Mouse (Mus musculus) cerebellum, adult 2 months (tissue): ENCODE data around the gene Nbea.

Experiments used
- CTCF ChIP-seq: fragments of 200-500 bp; IDR thresholded peaks from 2 replicates; pipeline ENCODE4 v1.5.1; 2011; ENCODE audit warnings: low read depth, mild to moderate bottlenecking, control low read depth, low read length, moderate library complexity, borderline replicate concordance; ENCODE audit not compliant: insufficient read depth
- POLR2A ChIP-seq: fragments of 200-500 bp; IDR thresholded peaks from 2 replicates; pipeline ENCODE4 v1.6.1; 2011; ENCODE audit warnings: low read length, control low read depth, borderline replicate concordance; ENCODE audit not compliant: insufficient read depth

DNA sequence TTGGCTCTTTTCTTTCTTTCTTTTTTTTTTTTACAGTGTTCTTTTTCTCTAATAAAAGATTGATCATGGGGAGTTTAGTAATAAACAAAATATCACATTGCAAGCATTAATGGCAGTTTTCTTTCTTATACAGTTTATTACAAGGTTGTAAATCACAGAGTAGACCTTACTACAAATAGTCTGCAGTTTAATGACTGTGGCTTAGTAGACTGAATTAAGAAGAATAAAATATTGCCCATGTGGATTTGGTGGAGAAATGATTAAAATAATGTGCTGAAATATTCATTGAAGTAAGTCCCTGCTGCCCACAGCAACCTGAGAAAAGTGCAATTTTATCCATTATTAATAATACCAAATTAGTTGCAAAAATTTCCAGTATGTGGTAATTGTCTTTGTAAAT, 363.9 kb downstream of the Nbea start:
- TF ChIP-seq POLR2A (no peak), CTCF (no peak)
